Mouse (Mus musculus) limb, embryonic 11.5 days (tissue): ENCODE data around the gene Tifa. TPM values are rescaled to one million over a fixed set of nuclear protein-coding genes. Genes with fewer than 3 reads are reported as not detected.

Experiments
- ATAC-seq: fragments of 200-750 bp; cut with Nextera tagmentation; 2 replicates; pipeline ENCODE4 v1.8.0; 2017; ENCODE audit warnings: low read depth; ENCODE audit not compliant: insufficient number of reproducible peaks, low FRiP score, low TSS enrichment
- DNase-seq: peaks from one replicate; pipeline ENCODE4 v3.0.0-alpha.2; 2015; ENCODE audit warnings: low spot score
- H3K27ac ChIP-seq: fragments of 300-500 bp; sonication (generic); replicated peaks from 2 replicates; pipeline ENCODE4 v1.5.1; 2014; ENCODE audit warnings: low read depth, mild to moderate bottlenecking, low read length
- H3K27me3 ChIP-seq: fragments of 300-500 bp; sonication (generic); 2 replicates; pipeline ENCODE4 v1.6.1; 2014; ENCODE audit warnings: mild to moderate bottlenecking, low read length, mixed read lengths; ENCODE audit not compliant: control insufficient read depth, insufficient read depth
- H3K36me3 ChIP-seq: fragments of 300-500 bp; sonication (generic); 2 replicates; pipeline ENCODE4 v1.6.1; 2014; ENCODE audit warnings: mild to moderate bottlenecking, low read length, moderate library complexity, mixed read lengths; ENCODE audit not compliant: control insufficient read depth, insufficient read depth
- H3K4me1 ChIP-seq: fragments of 300-500 bp; sonication (generic); 2 replicates; pipeline ENCODE4 v1.6.1; 2014; ENCODE audit warnings: low read length, mixed read lengths; ENCODE audit not compliant: control insufficient read depth, insufficient read depth
- H3K4me2 ChIP-seq: fragments of 300-500 bp; sonication (generic); 2 replicates; pipeline ENCODE4 v1.6.1; 2014; ENCODE audit warnings: low read depth, mild to moderate bottlenecking, moderate library complexity; ENCODE audit not compliant: severe bottlenecking
- H3K4me3 ChIP-seq: fragments of 300-500 bp; sonication (generic); 2 replicates; pipeline ENCODE4 v1.5.1; 2014; ENCODE audit warnings: low read depth, low read length
- H3K9ac ChIP-seq: fragments of 300-500 bp; sonication (generic); 2 replicates; pipeline ENCODE4 v1.6.1; 2014; ENCODE audit warnings: mild to moderate bottlenecking, low read length
- H3K9me3 ChIP-seq: fragments of 300-500 bp; sonication (generic); 2 replicates; pipeline ENCODE4 v1.6.1; 2016; ENCODE audit warnings: low read length; ENCODE audit not compliant: control insufficient read depth
- WGBS: fragments of 180-500 bp; shearing (Covaris S2); extraction: QIAGEN DNeasy Blood & Tissue Kit; methylation state at CpG from one replicate; pipeline ENCODE4 v1.1.7; 2014; 5-methylcytosine and 5-hydroxymethylcytosine counted together
- polyA plus RNA-seq: library from polyadenylated mRNA; unstranded; fragments of >200 nt; fragmentation: Nextera tagmentation; extraction: Ambion mirVana; gene quantifications from 2 replicates; pipeline ENCODE4 v1.2.1, GENCODE M21; 2014

Gene Tifa
- polyA plus RNA-seq, 1 experiment from 2014 or later = 2.0 TPM

DNA sequence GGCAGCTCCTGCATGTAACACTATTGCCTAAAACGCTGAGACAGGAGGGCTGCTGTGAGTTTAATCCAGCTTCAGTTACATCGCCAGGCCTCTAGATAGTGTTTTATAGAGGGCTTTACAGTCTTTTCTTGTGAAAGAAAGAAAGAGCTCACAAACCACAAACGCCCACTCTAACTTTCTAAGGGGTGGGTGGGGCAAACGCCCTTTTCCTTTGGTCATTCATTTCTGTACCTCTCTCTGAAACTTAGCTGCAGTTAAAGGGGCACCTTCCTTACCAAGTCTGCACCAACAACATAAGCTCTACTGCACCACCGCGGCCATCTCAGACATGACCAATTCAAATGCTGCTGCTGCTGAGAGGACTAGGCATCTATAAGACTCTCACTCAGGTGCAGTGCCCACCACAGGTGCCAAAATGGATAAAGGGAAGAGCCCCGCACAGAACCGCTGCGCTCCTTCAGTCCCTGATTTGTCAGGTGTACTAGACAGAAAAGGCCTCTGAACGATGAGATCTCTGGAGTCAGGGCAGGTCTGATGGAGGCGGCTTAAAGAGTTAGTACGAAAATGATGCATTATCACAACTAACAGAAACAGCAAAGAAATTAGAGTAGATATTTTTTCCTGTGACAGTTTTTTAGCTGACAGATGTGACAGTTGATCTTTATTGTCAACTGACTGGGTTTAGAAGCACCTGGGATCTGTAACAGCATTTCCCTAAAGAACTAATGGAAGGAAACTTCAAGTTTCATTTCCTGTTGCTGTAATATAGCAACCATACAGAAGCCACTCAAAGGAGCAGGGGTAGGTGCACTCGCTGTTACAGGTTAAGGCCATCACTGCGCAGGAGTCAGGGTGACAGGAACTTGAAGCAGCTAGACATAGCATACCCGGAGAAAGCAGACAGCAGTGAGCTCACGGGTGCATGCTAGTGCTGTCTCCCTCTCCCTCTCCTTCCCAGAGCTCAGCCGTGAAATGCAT lies 34.6 kb downstream of the Tifa start:
- Histone ChIP-seq H3K27me3 (no peaks in the 10 kb centered on the region), H3K4me1 (0 out of 2 replicates have a peak, but pooled peaks cover 3% of the 10 kb centered on the region), H3K9ac (no peak overlapping the region), H3K4me3 (no peak overlapping the region), H3K4me2 (no peak overlapping the region), H3K36me3 (peaks cover 4% of the 10 kb centered on the region; the same call in 1 of the 2 replicates), H3K27ac (no peak overlapping the region), H3K9me3 (no peaks in the 10 kb centered on the region)
- DNase-seq (no peak), ATAC-seq (0 out of 2 replicates have a peak, but pooled peaks have one; percentile 13)
- 83% methylated on average over 17 of the region's 17 CpGs for WGBS

DNA sequence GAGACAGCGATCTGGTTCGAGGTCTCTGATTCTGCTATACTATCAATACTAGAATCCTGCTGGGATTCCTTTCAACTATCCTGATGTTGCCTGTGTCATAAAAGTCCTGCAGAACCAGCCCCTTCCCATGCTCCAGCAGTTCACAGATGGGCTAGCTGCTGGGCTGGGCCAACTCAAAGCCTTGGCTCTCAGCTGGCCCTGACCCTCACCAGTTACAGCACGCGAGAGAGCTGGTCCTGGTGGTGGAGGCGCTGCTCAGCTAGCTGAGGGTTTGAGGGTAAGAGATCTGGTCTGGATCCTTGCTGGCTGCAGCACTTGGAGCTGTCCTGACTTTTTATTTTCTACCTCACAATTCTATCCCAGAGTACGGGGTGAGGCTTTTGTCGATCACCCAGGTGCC lies 36.9 kb downstream of the Tifa start:
- H3K4me3 ChIP-seq = no peak overlapping the region
- 0 out of 2 replicates have a peak, but pooled peaks cover 2% of the 10 kb centered on the region for H3K36me3 ChIP-seq
- no peaks in the 10 kb centered on the region for H3K9me3 ChIP-seq
- no peak overlapping the region for H3K27ac ChIP-seq
- DNase-seq (no peak), ATAC-seq (no peak)
- H3K4me2 ChIP-seq = no peak overlapping the region
- WGBS = 83% methylated on average over 7 of the region's 7 CpGs
- H3K9ac ChIP-seq = no peak overlapping the region; the same call in 1 of the 2 replicates
- H3K4me1 ChIP-seq = 0 out of 2 replicates have a peak, but pooled peaks cover 3% of the 10 kb centered on the region
- no peaks in the 10 kb centered on the region for H3K27me3 ChIP-seq

DNA sequence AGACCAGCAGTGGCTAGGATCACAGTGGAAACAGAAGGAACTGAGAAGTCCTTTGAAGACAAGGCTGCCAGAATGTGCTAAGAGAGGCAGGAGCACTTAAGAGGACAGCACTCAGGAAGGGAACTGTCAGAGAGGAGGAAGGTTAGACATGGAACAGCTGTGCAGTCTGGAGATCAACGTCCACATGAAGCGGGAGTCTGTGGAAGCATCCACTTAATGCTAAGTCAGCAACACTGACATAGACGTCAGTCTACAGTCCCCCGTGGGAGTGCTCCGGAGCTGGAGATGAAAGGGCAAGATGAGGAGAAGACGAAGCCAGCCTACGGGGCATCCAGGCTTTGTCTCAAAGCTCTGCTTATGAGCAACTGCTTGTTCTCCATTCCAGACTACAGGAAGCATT lies 37.5 kb downstream of the Tifa start:
- Histone ChIP-seq H3K9me3 (no peaks in the 10 kb centered on the region), H3K27ac (no peak overlapping the region), H3K4me2 (no peak overlapping the region), H3K4me1 (0 out of 2 replicates have a peak, but pooled peaks cover 3% of the 10 kb centered on the region), H3K27me3 (no peaks in the 10 kb centered on the region), H3K4me3 (no peak overlapping the region), H3K36me3 (0 out of 2 replicates have a peak, but pooled peaks cover 2% of the 10 kb centered on the region), H3K9ac (no peak overlapping the region)
- 66% methylated on average over 7 of the region's 7 CpGs for WGBS
- ATAC-seq (no peak), DNase-seq (no peak)

DNA sequence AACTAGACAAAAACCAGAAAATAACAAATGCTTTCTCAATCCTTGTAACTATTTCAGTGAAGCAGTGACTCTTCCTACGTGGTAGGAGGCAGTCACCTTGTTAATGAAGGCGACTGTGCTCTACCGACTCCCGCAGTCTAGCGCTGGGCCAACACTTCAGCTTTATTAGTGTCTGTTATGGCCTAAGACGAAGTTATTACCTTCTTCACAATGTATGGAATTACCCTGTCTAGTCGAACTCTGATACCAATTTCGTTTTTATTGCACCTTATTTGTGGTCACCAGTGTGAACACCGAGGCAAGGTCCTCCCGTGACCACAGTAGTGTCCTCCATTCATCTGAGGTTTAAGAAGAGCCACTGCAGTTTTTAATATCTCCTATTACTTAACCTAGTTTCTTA lies 40.6 kb downstream of the Tifa start:
- ATAC-seq = no peak

DNA sequence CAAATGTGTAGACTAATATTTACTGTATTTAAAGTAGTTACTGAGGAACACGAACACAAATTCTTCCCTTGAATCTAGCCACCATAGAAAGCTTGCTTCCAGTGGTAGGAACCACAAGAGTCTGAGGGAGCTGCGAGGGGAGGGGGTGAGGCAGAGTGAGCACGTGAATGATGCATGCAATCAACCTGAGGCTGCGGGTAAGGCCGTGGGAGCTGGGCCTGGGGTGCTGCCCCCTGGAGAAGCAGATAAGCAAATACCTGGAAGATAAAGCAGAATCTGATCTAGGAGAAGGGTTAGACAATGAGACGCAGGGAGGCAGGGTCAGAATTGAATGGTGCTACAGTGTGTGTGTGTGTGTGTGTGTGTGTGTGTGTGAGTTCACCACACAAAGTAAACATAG lies 41.5 kb downstream of the Tifa start:
- Histone ChIP-seq H3K27ac (no peak overlapping the region), H3K4me1 (peaks cover 6% of the 10 kb centered on the region; the same call in 1 of the 2 replicates), H3K4me2 (no peak overlapping the region), H3K36me3 (no peaks in the 10 kb centered on the region), H3K27me3 (no peaks in the 10 kb centered on the region), H3K4me3 (no peak overlapping the region), H3K9ac (no peak overlapping the region), H3K9me3 (no peaks in the 10 kb centered on the region)
- DNase-seq (no peak), ATAC-seq (no peak)
- WGBS = 68% methylated on average over 6 of the region's 6 CpGs

More for the DNA sequence above, 40.6 kb downstream of the Tifa start:
- no peak for DNase-seq
- no peak overlapping the region for H3K27ac ChIP-seq
- H3K4me1 ChIP-seq = no peaks in the 10 kb centered on the region
- H3K9ac ChIP-seq = no peak overlapping the region
- H3K4me2 ChIP-seq = no peak overlapping the region
- no peaks in the 10 kb centered on the region for H3K27me3 ChIP-seq
- 83% methylated on average over 10 of the region's 10 CpGs for WGBS
- no peaks in the 10 kb centered on the region for H3K9me3 ChIP-seq
- H3K36me3 ChIP-seq = no peaks in the 10 kb centered on the region
- no peak overlapping the region for H3K4me3 ChIP-seq

DNA sequence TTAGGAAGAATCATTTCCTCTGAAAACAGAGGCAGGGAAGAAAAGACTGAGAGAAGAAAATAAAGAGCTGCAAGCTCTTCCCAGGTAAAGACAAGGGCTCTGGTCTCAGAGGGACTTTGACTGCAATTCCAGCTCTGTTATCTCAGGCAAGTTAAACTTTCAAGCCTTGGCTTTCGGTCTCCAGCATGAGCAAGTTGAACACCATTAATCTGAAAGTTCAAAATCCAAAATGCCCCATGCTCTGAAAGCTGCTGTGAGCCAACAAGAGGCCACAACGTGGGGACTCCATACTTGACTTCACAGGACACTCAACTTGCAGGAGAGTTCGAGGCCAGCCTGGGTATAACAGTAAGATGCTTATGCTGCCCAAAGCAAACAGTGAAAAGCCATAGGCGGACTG lies 44.4 kb downstream of the Tifa start:
- no peak overlapping the region for H3K9ac ChIP-seq
- H3K27me3 ChIP-seq = no peaks in the 10 kb centered on the region
- peaks cover 8% of the 10 kb centered on the region; the same call in 1 of the 2 replicates for H3K4me1 ChIP-seq
- DNase-seq (no peak), ATAC-seq (no peak)
- no peak overlapping the region for H3K4me2 ChIP-seq
- H3K27ac ChIP-seq = no peak overlapping the region
- WGBS = 84% methylated on average over 4 of the region's 4 CpGs
- no peaks in the 10 kb centered on the region for H3K36me3 ChIP-seq
- no peaks in the 10 kb centered on the region for H3K9me3 ChIP-seq
- H3K4me3 ChIP-seq = no peak overlapping the region

DNA sequence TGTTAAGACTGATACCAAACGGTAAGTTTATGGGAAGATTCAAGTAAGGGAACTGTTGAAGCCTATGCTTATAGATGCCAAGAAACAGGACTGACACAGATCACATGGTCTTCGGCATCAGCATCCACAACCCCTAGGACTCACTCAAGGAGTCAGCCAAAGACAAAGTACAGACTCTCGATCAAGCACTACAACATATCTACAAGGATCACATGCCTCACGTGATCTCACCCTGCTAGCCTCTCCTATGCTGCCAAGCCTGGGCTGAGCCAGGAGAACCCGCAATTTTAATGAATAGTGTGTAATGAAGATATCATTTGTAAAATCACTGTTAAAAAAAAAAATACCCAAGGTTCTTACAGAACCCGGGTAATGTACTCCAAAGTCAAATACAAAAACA lies 46.0 kb downstream of the Tifa start:
- H3K36me3 ChIP-seq = no peaks in the 10 kb centered on the region
- H3K27ac ChIP-seq = no peak overlapping the region
- ATAC-seq (no peak), DNase-seq (no peak)
- 91% methylated on average over 6 of the region's 6 CpGs for WGBS
- H3K4me2 ChIP-seq = no peak overlapping the region
- H3K4me3 ChIP-seq = no peak overlapping the region
- peaks cover 8% of the 10 kb centered on the region; the same call in 1 of the 2 replicates for H3K4me1 ChIP-seq
- H3K27me3 ChIP-seq = no peaks in the 10 kb centered on the region
- H3K9ac ChIP-seq = no peak overlapping the region
- no peaks in the 10 kb centered on the region for H3K9me3 ChIP-seq

DNA sequence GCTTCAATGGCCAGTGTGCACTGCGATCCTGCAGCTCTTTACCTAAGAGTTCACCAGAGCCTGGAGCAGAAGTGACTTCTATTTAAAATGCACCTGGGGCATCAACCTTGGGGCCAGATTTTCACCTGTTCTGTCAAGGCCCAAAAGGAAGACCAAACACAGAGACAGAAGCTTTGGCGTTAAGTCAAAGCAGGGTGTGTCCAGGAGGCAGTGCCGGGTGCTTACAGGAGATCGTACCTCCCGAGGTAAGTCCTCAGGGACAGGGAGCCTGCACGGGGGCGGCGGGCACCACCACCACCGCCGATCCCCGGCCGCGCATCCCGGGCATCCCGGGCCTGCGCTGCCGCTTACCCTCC lies 47.2 kb downstream of the Tifa start:
- peaks cover 8% of the 10 kb centered on the region; the same call in 1 of the 2 replicates for H3K4me1 ChIP-seq
- 0% methylated on average over 17 of the region's 17 CpGs for WGBS

More for the DNA sequence above, 47.2 kb downstream of the Tifa start:
- ATAC-seq (no peak), DNase-seq (no peak)
- no peaks in the 10 kb centered on the region for H3K36me3 ChIP-seq
- H3K27ac ChIP-seq = peak overlapping the region; percentile 81; the same call in 1 of the 2 replicates
- no peaks in the 10 kb centered on the region for H3K9me3 ChIP-seq
- H3K27me3 ChIP-seq = no peaks in the 10 kb centered on the region
- peak overlapping the region; percentile 88 for H3K9ac ChIP-seq
- peak overlapping the region; percentile 84 for H3K4me2 ChIP-seq
- H3K4me3 ChIP-seq = peak overlapping the region; percentile 91
